ENCODE assay signal across 8 mouse cellular contexts in the genomic region with DNA sequence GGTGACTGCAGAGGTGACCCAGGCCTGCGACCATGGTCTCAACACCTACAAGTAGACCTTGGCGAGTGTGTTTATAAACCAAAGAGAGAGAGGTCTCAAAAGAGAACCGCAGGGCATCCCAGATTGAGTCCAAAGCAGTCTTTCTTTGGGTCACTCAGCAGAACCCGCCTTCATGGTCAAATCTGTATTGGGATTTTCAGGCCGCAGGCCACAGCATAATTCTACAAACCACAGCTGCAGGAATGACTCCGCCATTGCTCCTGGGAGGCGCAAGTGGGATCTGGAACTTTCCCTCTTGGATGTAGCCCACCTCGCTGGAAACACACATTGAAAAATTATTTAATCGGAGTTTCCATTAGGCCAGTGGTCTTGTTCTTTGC. TPM values are rescaled to one million over a fixed set of nuclear protein-coding genes. Genes with fewer than 3 reads are reported as not detected.
DNase-seq lines count a peak whose midpoint lies in the region; ATAC-seq lines count a peak whose summit lies in the region.
"Had no signal": no experiment of that assay in that cellular context is flagged by ENCODE, and none has a peak within 500 bp of the region (broad histone marks: within the 10 kb centered on the region; RNA-seq: fewer than 3 reads in every experiment).

No protein-coding gene starts in this region.

- peaks cover 23% of the 10 kb centered on the region for H3K4me1 ChIP-seq in lung, embryonic 16.5 days (replicated peaks; ENCODE audit: control insufficient read depth, insufficient read depth, low read length)
- peaks cover 45% of the 10 kb centered on the region for H3K4me1 ChIP-seq in forebrain, embryonic 15.5 days
- peaks cover 43% of the 10 kb centered on the region for H3K4me1 ChIP-seq in limb, embryonic 15.5 days
- peaks cover 23% of the 10 kb centered on the region for H3K4me1 ChIP-seq in stomach, embryonic 16.5 days (ENCODE audit: control insufficient read depth, insufficient read depth, low read length)

- peak overlapping the region; percentile 84; the same call in 1 of the 2 replicates for H3K4me3 ChIP-seq in lung, embryonic 16.5 days (ENCODE audit: low read length)
- H3K4me3 ChIP-seq in forebrain, embryonic 15.5 days: peak overlapping the region; percentile 88
- H3K4me3 ChIP-seq in limb, embryonic 15.5 days: peak overlapping the region; percentile 77
- H3K4me3 ChIP-seq in stomach, embryonic 16.5 days (replicated peaks; ENCODE audit: low read length): peak overlapping the region; percentile 85

- no peaks in the 10 kb centered on the region for H3K36me3 ChIP-seq in lung, embryonic 16.5 days (ENCODE audit: control insufficient read depth, insufficient read depth, low read length)
- H3K36me3 ChIP-seq in forebrain, embryonic 15.5 days: 0 out of 2 replicates have a peak, but pooled peaks cover 3% of the 10 kb centered on the region
- H3K36me3 ChIP-seq in limb, embryonic 15.5 days: peaks cover 8% of the 10 kb centered on the region; the same call in 1 of the 2 replicates
- 0 out of 2 replicates have a peak, but pooled peaks cover 2% of the 10 kb centered on the region for H3K36me3 ChIP-seq in stomach, embryonic 16.5 days (ENCODE audit: control insufficient read depth, insufficient read depth, low read length)

- H3K9me3 ChIP-seq in lung, embryonic 16.5 days (ENCODE audit: control insufficient read depth, low read length): no peaks in the 10 kb centered on the region
- no peaks in the 10 kb centered on the region for H3K9me3 ChIP-seq in forebrain, embryonic 15.5 days
- H3K9me3 ChIP-seq in limb, embryonic 15.5 days: no peaks in the 10 kb centered on the region
- H3K9me3 ChIP-seq in stomach, embryonic 16.5 days (replicated peaks; ENCODE audit: control insufficient read depth, low read length): no peaks in the 10 kb centered on the region

- H3K9ac ChIP-seq in lung, embryonic 16.5 days (ENCODE audit: low read length): peak overlapping the region; percentile 65
- peak overlapping the region; percentile 50 for H3K9ac ChIP-seq in forebrain, embryonic 15.5 days (replicated peaks)
- no peak overlapping the region for H3K9ac ChIP-seq in limb, embryonic 15.5 days
- peak overlapping the region; percentile 96; the same call in 1 of the 2 replicates for H3K9ac ChIP-seq in stomach, embryonic 16.5 days (ENCODE audit: low read length)

- no peak for ATAC-seq in lung, embryonic 16.5 days (ENCODE audit: low read depth)
- ATAC-seq in forebrain, embryonic 15.5 days (replicated peaks): no peak
- ATAC-seq in limb, embryonic 15.5 days (ENCODE audit: insufficient number of reproducible peaks, low FRiP score, low TSS enrichment, low read depth): no peak
- no peak for ATAC-seq in stomach, embryonic 16.5 days (ENCODE audit: insufficient read depth, low FRiP score)

- no peak for DNase-seq in lung, postnatal 25 days (ENCODE audit: low spot score)
- no peak for DNase-seq in B cell, adult 2 months
- no peak for DNase-seq in left cerebral cortex, postnatal 36 days (ENCODE audit: low spot score in 2 of 2)

- WGBS in lung, embryonic 16.5 days: 38% methylated on average over 9 of the region's 9 CpGs
- 42% methylated on average over 9 of the region's 9 CpGs for WGBS in forebrain, embryonic 15.5 days
- 44% methylated on average over 9 of the region's 9 CpGs for WGBS in limb, embryonic 15.5 days
- 47% methylated on average over 9 of the region's 9 CpGs for WGBS in stomach, embryonic 16.5 days

- H3K4me2 ChIP-seq in lung, embryonic 16.5 days (ENCODE audit: low read depth, low read length): peak overlapping the region; percentile 69
- H3K4me2 ChIP-seq in forebrain, embryonic 15.5 days (replicated peaks): peak overlapping the region; percentile 97
- H3K4me2 ChIP-seq in limb, embryonic 15.5 days: peak overlapping the region; percentile 74
- H3K4me2 ChIP-seq in stomach, embryonic 16.5 days (ENCODE audit: low read depth, low read length): peak overlapping the region; percentile 86

- intact Hi-C loops in left cerebral cortex, postnatal 36 days (cut with DNase I): loop anchor here (2.0 to 5.0 kb wide), 5 partner anchors 64 to 247 kb away; a partner anchor contains a TSS

- H3K27ac ChIP-seq in lung, embryonic 16.5 days (ENCODE audit: low read length): peak overlapping the region; percentile 87
- H3K27ac ChIP-seq in forebrain, embryonic 15.5 days (replicated peaks): peak overlapping the region; percentile 98
- H3K27ac ChIP-seq in limb, embryonic 15.5 days: peak overlapping the region; percentile 97
- peak overlapping the region; percentile 96 for H3K27ac ChIP-seq in stomach, embryonic 16.5 days (ENCODE audit: low read length)

- H3K27me3 ChIP-seq in lung, embryonic 16.5 days (ENCODE audit: control insufficient read depth, insufficient read depth, low read depth, low read length): no peaks in the 10 kb centered on the region
- no peaks in the 10 kb centered on the region for H3K27me3 ChIP-seq in forebrain, embryonic 15.5 days
- no peaks in the 10 kb centered on the region for H3K27me3 ChIP-seq in limb, embryonic 15.5 days
- H3K27me3 ChIP-seq in stomach, embryonic 16.5 days (ENCODE audit: control insufficient read depth, insufficient read depth, low read length): no peaks in the 10 kb centered on the region

RNA-seq across cellular contexts. Expression of a gene that starts 0.4 kb away (rescaled TPM):
- polyA plus RNA-seq in lung, embryonic 16.5 days (2015; fragmentation: Nextera tagmentation; extraction: Ambion mirVana): 73.5 and 80.7 TPM in 2 replicates
- polyA plus RNA-seq in forebrain, embryonic 15.5 days (2015; fragmentation: Nextera tagmentation; extraction: Ambion mirVana): 50.1 and 52.7 TPM in 2 replicates
- polyA plus RNA-seq in limb, embryonic 15.5 days (2015; fragmentation: Nextera tagmentation; extraction: Ambion mirVana): 83.7 and 89.1 TPM in 2 replicates
- polyA plus RNA-seq in stomach, embryonic 16.5 days (2015; fragmentation: Nextera tagmentation; extraction: Ambion mirVana): 75.6 and 77.2 TPM in 2 replicates
- total RNA-seq in left cerebral cortex, postnatal 36 days (2021): 100 to 1,000 TPM; 412 to 417 TPM

RNA-seq across cellular contexts. Expression of a gene that starts 0.8 kb away (rescaled TPM):
- 0.39 and 0.60 TPM in 2 replicates for polyA plus RNA-seq in lung, embryonic 16.5 days (2015; fragmentation: Nextera tagmentation; extraction: Ambion mirVana)
- 0.46 TPM in 1 of 2 replicates, not detected in the other for polyA plus RNA-seq in forebrain, embryonic 15.5 days (2015; fragmentation: Nextera tagmentation; extraction: Ambion mirVana)
- 0.32 TPM in 1 of 2 replicates, not detected in the other for polyA plus RNA-seq in limb, embryonic 15.5 days (2015; fragmentation: Nextera tagmentation; extraction: Ambion mirVana)
- 0.19 TPM in 1 of 2 replicates, not detected in the other for polyA plus RNA-seq in stomach, embryonic 16.5 days (2015; fragmentation: Nextera tagmentation; extraction: Ambion mirVana)
- total RNA-seq in left cerebral cortex, postnatal 36 days (2021): 10 to 100 TPM; 17.3 to 19.1 TPM
- polyA plus RNA-seq: erythroblast, embryonic 14.5 days had no signal

RNA-seq across cellular contexts. Expression of a gene that starts 30.3 kb away (rescaled TPM):
- polyA plus RNA-seq in lung, embryonic 16.5 days (2015; fragmentation: Nextera tagmentation; extraction: Ambion mirVana): 2.2 and 2.4 TPM in 2 replicates
- polyA plus RNA-seq in forebrain, embryonic 15.5 days (2015; fragmentation: Nextera tagmentation; extraction: Ambion mirVana): 19.4 and 19.5 TPM in 2 replicates
- 5.4 and 6.5 TPM in 2 replicates for polyA plus RNA-seq in limb, embryonic 15.5 days (2015; fragmentation: Nextera tagmentation; extraction: Ambion mirVana)
- polyA plus RNA-seq in stomach, embryonic 16.5 days (2015; fragmentation: Nextera tagmentation; extraction: Ambion mirVana): 2.5 and 2.8 TPM in 2 replicates
- total RNA-seq in left cerebral cortex, postnatal 36 days (2021): 100 to 1,000 TPM; 800 to 830 TPM
- polyA plus RNA-seq: erythroblast, embryonic 14.5 days had no signal

RNA-seq across cellular contexts. Expression of a gene that starts 56.6 kb away (rescaled TPM):
- polyA plus RNA-seq in lung, embryonic 16.5 days (2015; fragmentation: Nextera tagmentation; extraction: Ambion mirVana): 43.2 and 52.8 TPM in 2 replicates
- 6.6 TPM in 2 replicates for polyA plus RNA-seq in forebrain, embryonic 15.5 days (2015; fragmentation: Nextera tagmentation; extraction: Ambion mirVana)
- polyA plus RNA-seq in limb, embryonic 15.5 days (2015; fragmentation: Nextera tagmentation; extraction: Ambion mirVana): 14.7 and 15.3 TPM in 2 replicates
- polyA plus RNA-seq in stomach, embryonic 16.5 days (2015; fragmentation: Nextera tagmentation; extraction: Ambion mirVana): 31.5 and 31.9 TPM in 2 replicates
- 1 to 10 TPM; 4.9 to 5.1 TPM for total RNA-seq in left cerebral cortex, postnatal 36 days (2021)

RNA-seq across cellular contexts. Expression of a gene that starts 57.2 kb away (rescaled TPM):
- 66.9 and 72.1 TPM in 2 replicates for polyA plus RNA-seq in lung, embryonic 16.5 days (2015; fragmentation: Nextera tagmentation; extraction: Ambion mirVana)
- polyA plus RNA-seq in forebrain, embryonic 15.5 days (2015; fragmentation: Nextera tagmentation; extraction: Ambion mirVana): 94.8 and 99.9 TPM in 2 replicates
- 67.1 and 70.2 TPM in 2 replicates for polyA plus RNA-seq in limb, embryonic 15.5 days (2015; fragmentation: Nextera tagmentation; extraction: Ambion mirVana)
- 48.4 and 51.2 TPM in 2 replicates for polyA plus RNA-seq in stomach, embryonic 16.5 days (2015; fragmentation: Nextera tagmentation; extraction: Ambion mirVana)
- 10 to 100 TPM; 50.7 to 51.3 TPM for total RNA-seq in left cerebral cortex, postnatal 36 days (2021)
